Mouse (Mus musculus): ENCODE measurements around the gene Ankrd13d.

The Ankrd13d gene

DNA sequence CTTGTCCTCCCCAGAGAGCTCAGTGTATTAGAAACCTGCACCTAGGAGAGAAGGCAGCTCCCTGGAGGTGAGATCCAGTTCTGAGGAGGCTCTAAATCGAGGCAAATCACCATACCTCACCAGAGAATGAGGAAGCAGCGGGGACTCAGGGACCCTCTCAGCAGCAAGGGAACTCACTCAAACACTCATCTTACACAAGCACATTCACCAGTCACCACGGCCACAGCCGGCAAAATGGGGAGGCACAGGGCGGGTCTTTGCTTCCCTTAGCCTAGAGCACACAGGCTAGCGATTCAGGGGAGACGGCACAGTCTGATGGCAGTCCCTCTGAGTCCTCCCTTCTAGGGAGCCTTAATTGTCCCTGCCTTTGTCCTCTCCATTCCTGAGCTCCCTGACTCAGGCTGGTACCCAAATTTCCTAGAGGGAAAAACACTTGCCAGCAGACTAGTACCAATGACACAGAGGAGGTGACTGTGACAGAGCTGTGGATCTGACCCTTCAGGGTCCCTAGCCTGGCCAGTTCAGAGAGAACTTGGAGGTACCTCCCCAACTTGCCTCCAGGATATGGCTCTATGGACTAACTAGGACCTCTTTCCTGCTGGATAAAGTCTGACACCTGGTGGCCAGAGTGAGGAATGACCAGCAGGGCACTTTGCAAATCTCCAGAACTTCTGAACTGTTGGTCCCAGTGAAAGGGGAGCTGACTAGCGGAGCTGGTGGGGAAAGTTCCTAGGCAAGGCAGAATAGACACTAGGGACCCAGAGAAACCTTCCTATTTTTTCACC is 54.9 kb downstream of the Ankrd13d start:
- peak; percentile 92 for DNase-seq (ENCODE audit: low read depth)

DNA sequence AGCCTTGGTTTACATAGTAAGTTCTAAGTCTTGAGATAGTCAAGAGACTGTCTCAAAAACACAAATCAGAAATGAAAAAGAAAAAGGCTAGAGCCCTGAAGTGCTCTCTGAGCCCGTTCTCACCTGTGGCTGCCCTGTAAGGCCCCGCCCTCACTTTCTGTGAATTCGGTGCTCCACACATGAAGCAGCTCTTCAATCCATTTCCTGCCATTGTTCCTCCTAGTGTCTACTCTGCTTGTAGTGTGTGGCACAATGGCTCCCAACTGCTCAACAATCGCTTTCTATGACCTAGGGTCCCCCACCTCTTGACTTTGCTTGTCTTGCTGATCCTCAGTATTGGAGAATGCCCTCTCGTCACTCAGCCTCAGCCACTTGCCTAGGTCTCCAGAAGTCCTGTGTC is 55.5 kb downstream of the Ankrd13d start:
- peak; percentile 59 for DNase-seq (ENCODE audit: low read depth)

DNA sequence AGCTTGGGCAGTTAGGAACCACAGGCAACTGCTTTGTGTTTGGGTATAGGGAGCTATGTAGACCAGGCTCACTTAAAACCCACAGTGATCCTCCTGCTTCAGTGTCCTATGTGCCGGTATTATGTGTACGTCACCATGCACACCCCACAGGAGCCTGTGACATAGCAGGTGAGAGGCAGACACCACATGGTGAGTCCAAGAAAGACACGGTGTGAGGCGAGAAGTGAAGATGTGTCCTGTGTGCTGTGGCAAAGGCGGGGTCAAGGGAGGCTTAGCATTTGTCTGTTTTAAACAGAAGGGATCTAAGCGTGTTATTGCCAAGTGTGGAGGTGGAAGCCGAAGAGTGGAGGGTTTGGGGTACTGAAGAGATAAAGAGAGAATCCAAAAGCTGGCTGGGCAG is 56.2 kb downstream of the Ankrd13d start:
- no peak for DNase-seq (ENCODE audit: low read depth)

DNA sequence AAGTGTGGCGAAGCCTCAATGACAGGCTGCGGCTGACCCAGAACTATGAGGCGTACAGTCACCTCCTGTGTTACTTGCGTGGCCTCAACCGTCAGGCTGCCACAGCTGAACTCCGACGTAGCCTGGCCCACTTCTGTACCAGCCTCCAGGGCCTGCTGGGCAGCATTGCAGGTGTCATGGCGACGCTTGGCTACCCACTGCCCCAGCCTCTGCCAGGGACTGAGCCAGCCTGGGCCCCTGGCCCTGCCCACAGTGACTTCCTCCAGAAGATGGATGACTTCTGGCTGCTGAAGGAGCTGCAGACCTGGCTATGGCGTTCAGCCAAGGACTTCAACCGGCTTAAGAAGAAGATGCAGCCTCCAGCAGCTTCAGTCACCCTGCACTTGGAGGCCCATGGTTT is 60.8 kb downstream of the Ankrd13d start:
- DNase-seq (ENCODE audit: low read depth): no peak

DNA sequence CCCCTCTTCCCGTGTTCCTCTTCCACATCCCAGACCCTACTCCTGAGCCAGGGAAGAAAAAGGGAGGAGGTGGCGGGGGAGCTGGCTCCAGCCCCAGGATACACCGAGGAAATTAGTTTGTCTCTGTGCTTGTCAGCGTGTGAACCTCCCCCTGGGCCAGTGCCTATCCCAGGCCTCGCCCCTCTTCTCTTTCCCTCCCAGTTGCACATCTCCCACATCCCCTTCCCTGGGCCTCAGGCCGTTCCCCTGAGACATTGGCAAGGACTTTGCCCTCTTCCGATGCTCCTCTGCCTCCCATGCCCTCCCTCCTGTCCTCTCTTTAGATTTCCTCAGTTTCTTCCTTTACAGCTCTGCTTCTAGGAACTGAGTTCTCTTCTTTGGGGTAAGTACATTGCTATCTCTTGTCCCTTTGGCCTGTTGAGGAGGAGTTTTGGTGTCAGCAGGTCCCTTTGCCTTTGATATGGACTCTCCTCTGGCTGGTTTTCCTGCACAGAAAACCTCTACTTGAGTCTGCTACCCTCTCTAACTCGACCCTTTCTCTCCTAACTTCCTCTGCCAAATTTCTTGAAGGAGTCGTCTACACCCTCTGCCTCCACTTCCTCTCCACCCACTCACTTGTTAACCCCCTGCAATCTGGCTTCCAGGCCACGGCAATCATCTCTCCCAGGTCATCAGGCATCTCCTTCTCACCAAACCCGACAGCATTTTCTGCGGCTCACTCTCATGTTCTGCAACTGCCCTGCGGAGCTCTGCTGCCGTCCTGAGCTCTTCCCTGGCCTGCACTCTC is 61.8 kb downstream of the Ankrd13d start:
- DNase-seq (ENCODE audit: low read depth): no peak

DNA sequence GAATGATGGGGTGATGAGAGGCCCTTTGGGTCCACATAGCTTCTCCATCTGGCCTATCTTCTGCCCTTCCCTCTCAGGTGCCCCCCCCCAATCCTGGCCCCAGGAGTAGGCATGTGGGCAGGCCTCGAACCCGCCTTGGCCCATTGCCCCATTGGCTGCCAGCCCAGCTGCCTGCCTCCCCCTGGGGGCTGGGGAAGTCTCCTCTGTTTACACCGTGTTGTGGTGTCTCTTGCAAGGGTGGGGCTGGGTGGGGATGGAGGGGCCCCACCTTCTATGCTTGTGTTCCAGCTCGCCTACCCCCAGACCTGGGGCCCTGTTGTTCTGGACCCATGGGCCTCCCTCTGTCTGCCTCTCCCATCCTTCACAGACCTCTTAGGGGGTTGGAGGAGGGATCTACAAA is 62.5 kb downstream of the Ankrd13d start:
- DNase-seq (ENCODE audit: low read depth): no peak
